Mouse (Mus musculus) forebrain, postnatal 0 days (tissue): ENCODE measurements around the gene Sipa1l3. TPM values are rescaled to one million over a fixed set of nuclear protein-coding genes. Genes with fewer than 3 reads are reported as not detected.

Experiments
- ATAC-seq: fragments of 200-750 bp; cut with Nextera tagmentation; 2 replicates; pipeline ENCODE4 v1.8.0; 2017; ENCODE audit warnings: mild to moderate bottlenecking, moderate library complexity
- DNase-seq: peaks from one replicate; pipeline ENCODE4 v3.0.0-alpha.2; 2015
- H3K27ac ChIP-seq: fragments of 300-500 bp; sonication (generic); 2 replicates; pipeline ENCODE4 v1.5.1; 2014; ENCODE audit warnings: low read depth, mild to moderate bottlenecking, antibody characterized with exemption, low read length, moderate library complexity, mixed read lengths
- H3K27me3 ChIP-seq: fragments of 300-500 bp; sonication (generic); 2 replicates; pipeline ENCODE4 v1.6.1; 2014; ENCODE audit warnings: mild to moderate bottlenecking, low read length, mixed read lengths; ENCODE audit not compliant: insufficient read depth
- H3K36me3 ChIP-seq: fragments of 300-500 bp; sonication (generic); 2 replicates; pipeline ENCODE4 v1.6.1; 2014; ENCODE audit warnings: mild to moderate bottlenecking, moderate library complexity; ENCODE audit not compliant: insufficient read depth
- H3K4me1 ChIP-seq: fragments of 300-500 bp; sonication (generic); 2 replicates; pipeline ENCODE4 v1.6.1; 2014; ENCODE audit warnings: antibody characterized with exemption; ENCODE audit not compliant: insufficient read depth
- H3K4me2 ChIP-seq: fragments of 300-500 bp; sonication (generic); 2 replicates; pipeline ENCODE4 v1.6.1; 2014; ENCODE audit warnings: low read depth, mild to moderate bottlenecking, moderate library complexity
- H3K4me3 ChIP-seq: fragments of 300-500 bp; sonication (generic); 2 replicates; pipeline ENCODE4 v1.5.1; 2014; ENCODE audit warnings: low read depth, low read length, mixed read lengths
- H3K9ac ChIP-seq: fragments of 300-500 bp; sonication (generic); 2 replicates; pipeline ENCODE4 v1.6.1; 2014; ENCODE audit warnings: mild to moderate bottlenecking
- H3K9me3 ChIP-seq: fragments of 300-500 bp; sonication (generic); 2 replicates; pipeline ENCODE4 v1.6.1; 2016; ENCODE audit warnings: low read length
- CTCF ChIP-seq: sonication (generic); IDR thresholded peaks from 2 replicates; pipeline ENCODE4 v1.5.1; 2016; ENCODE audit warnings: antibody characterized with exemption, control low read depth, low read depth
- WGBS: fragments of 180-500 bp; shearing (Covaris S2); extraction: QIAGEN DNeasy Blood & Tissue Kit; methylation state at CpG from one replicate; pipeline ENCODE4 v1.1.7; 2014; 5-methylcytosine and 5-hydroxymethylcytosine counted together
- polyA plus RNA-seq: library from polyadenylated mRNA; unstranded; fragments of >200 nt; fragmentation: Nextera tagmentation; extraction: Ambion mirVana; gene quantifications from 2 replicates; pipeline ENCODE4 v1.2.1, GENCODE M21; 2015
- total RNA-seq: library from RNA; depleted of rRNA; stranded (reverse); fragments of >200 nt; gene quantifications from 2 replicates; pipeline ENCODE4 v1.2.3, GENCODE M21; 2014

Gene Sipa1l3
- total and polyA plus RNA-seq, 2 experiments from 2014 or later = 12.1 to 44.1 TPM

DNA sequence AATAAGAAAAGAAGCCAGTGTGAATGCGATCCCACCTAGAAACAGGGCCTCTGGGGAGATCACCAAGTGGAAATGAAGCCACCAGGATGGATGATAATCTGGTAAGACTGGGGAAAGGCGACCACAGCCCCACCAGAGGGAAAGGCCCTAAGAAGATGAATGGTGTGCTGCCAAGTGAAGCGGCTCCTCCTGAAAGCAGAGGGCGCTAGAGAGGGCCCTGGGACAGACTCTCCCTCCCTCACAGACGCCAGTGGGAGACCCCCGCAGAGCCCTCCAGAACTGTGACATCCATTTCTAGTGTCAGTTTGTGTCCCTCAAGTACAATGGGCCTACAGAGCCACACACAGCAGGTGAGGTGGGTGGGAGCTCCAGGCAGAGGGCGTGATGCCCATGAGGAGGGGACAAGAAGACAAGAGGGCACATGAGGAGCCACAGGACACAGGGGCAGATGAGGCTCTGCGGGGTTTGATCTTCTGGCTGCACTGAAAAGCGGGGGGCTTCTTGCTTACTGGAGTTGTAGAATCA lies 181.6 kb downstream of the Sipa1l3 start:
- DNase-seq = no peak

GRCm38 (mm10) chr7:29335841-29336671 lies 182.4 kb downstream of the Sipa1l3 start:
- DNase-seq = no peak
- Histone ChIP-seq H3K27ac (no peak overlapping the region), H3K4me1 (no peaks in the 10 kb centered on the region), H3K9me3 (no peaks in the 10 kb centered on the region), H3K27me3 (no peaks in the 10 kb centered on the region), H3K4me2 (no peak overlapping the region), H3K36me3 (peaks cover 42% of the 10 kb centered on the region), H3K4me3 (no peak overlapping the region), H3K9ac (no peak overlapping the region)
- ATAC-seq = no peak
- 86% methylated on average over 6 of the region's 6 CpGs for WGBS
- TF ChIP-seq CTCF = no peak

More for the DNA sequence above, 181.6 kb downstream of the Sipa1l3 start:
- no peak for ATAC-seq
- Histone ChIP-seq H3K9me3 (no peaks in the 10 kb centered on the region), H3K4me1 (no peaks in the 10 kb centered on the region; the same call in 1 of the 2 replicates), H3K36me3 (peaks cover 35% of the 10 kb centered on the region), H3K27me3 (no peaks in the 10 kb centered on the region), H3K27ac (no peak overlapping the region), H3K4me3 (no peak overlapping the region), H3K9ac (no peak overlapping the region), H3K4me2 (no peak overlapping the region)
- WGBS = 71% methylated on average over 9 of the region's 9 CpGs
- peak; percentile 42; the same call in 1 of the 2 replicates for TF ChIP-seq CTCF

- Histone ChIP-seq H3K9ac (no peak overlapping the region), H3K4me2 (no peak overlapping the region), H3K27me3 (no peaks in the 10 kb centered on the region), H3K4me1 (no peaks in the 10 kb centered on the region), H3K4me3 (no peak overlapping the region), H3K27ac (no peak overlapping the region), H3K9me3 (no peaks in the 10 kb centered on the region), H3K36me3 (peaks cover 46% of the 10 kb centered on the region)
- no peak for ATAC-seq
- TF ChIP-seq CTCF = peak; percentile 48
- DNase-seq = no peak
Observed at GRCm38 (mm10) chr7:29335276-29335675, 183.2 kb downstream of the Sipa1l3 start.

GRCm38 (mm10) chr7:29334156-29334555 lies 184.3 kb downstream of the Sipa1l3 start:
- ATAC-seq (no peak; the same call in 1 of the 2 replicates), DNase-seq (no peak)
- Histone ChIP-seq H3K27ac (peak overlapping the region; percentile 40; the same call in 1 of the 2 replicates), H3K4me1 (no peaks in the 10 kb centered on the region), H3K4me3 (no peak overlapping the region), H3K36me3 (peaks cover 56% of the 10 kb centered on the region), H3K9ac (no peak overlapping the region), H3K27me3 (no peaks in the 10 kb centered on the region), H3K9me3 (no peaks in the 10 kb centered on the region), H3K4me2 (no peak overlapping the region)
- TF ChIP-seq CTCF = no peak
- 47% methylated on average over 6 of the region's 7 CpGs for WGBS

DNA sequence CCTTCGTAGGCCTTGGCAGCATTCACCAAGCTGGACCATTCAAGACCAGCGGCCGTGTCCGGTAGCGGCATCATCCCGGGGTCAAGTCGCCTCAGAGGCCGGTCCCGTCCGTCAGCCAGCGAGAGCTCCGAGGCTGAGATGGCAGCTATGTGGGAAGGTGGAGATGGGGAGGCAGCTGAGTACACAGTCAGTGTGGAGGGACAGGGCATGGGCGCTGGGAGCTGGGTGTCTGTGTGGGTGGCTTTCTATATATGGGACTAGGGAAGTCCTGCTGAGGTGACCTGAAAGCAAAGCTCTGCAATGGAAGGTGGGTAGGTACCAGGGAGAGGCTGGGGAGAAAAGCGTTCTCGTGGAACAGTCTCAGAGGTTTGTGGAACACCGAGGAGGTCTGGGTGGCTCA lies 189.5 kb downstream of the Sipa1l3 start:
- no peak overlapping the region for H3K4me2 ChIP-seq
- no peak overlapping the region for H3K4me3 ChIP-seq
- TF ChIP-seq CTCF = no peak

GRCm38 (mm10) chr7:29327087-29327486 lies 191.4 kb downstream of the Sipa1l3 start:
- Histone ChIP-seq H3K27ac (no peak overlapping the region), H3K27me3 (no peaks in the 10 kb centered on the region), H3K9me3 (no peaks in the 10 kb centered on the region), H3K4me2 (no peak overlapping the region), H3K9ac (no peak overlapping the region), H3K36me3 (peaks cover 61% of the 10 kb centered on the region), H3K4me3 (no peak overlapping the region), H3K4me1 (no peaks in the 10 kb centered on the region)
- ATAC-seq (no peak), DNase-seq (no peak)
- TF ChIP-seq CTCF = no peak
- WGBS = 86% methylated on average over 6 of the region's 6 CpGs

More for the DNA sequence above, 189.5 kb downstream of the Sipa1l3 start:
- Histone ChIP-seq H3K27me3 (no peaks in the 10 kb centered on the region), H3K4me1 (no peaks in the 10 kb centered on the region), H3K9ac (no peak overlapping the region), H3K27ac (no peak overlapping the region), H3K9me3 (no peaks in the 10 kb centered on the region), H3K36me3 (peaks cover 64% of the 10 kb centered on the region)
- WGBS = 95% methylated on average over 16 of the region's 16 CpGs
- DNase-seq (no peak), ATAC-seq (no peak)
